In the genomic region with DNA sequence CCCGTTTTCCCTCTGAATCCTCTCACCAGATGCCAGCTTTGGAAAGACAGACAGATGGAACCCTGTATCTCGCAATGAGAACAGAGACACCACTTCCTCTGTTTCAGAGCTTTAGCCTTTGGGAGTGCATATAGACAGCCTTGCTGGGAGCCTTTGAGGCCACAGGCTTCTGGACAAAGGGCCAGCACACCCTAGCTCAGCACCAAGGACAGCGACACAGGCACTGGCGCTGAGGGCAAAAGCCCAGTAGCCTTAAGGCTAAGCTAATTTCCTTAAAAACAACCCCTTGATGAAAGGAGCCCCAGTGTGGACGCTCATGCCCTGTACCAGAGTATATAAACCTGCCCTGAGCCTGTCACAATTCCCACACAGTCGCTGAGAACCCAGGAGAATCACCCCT, we compare ENCODE assay signal across 8 mouse cellular contexts.
DNase-seq lines count a peak whose midpoint lies in the region; ATAC-seq lines count a peak whose summit lies in the region.

No protein-coding gene starts in this region.

- WGBS in midbrain, embryonic 15.5 days, result 28% methylated on average over 6 of the region's 6 CpGs

- H3K9me3 ChIP-seq in midbrain, embryonic 15.5 days, result no peaks in the 10 kb centered on the region

- H3K27ac ChIP-seq in midbrain, embryonic 15.5 days, result no peak overlapping the region

- H3K4me1 ChIP-seq in midbrain, embryonic 15.5 days, result no peaks in the 10 kb centered on the region

- no peak overlapping the region for H3K4me3 ChIP-seq in midbrain, embryonic 15.5 days

- no peak overlapping the region for H3K9ac ChIP-seq in midbrain, embryonic 15.5 days

- H3K36me3 ChIP-seq in midbrain, embryonic 15.5 days (replicated peaks), result no peaks in the 10 kb centered on the region

- ATAC-seq in midbrain, embryonic 15.5 days (replicated peaks), result no peak

- peak; percentile 37 to 62 for DNase-seq in heart, postnatal 14 days
- DNase-seq in heart, adult 9 months (ENCODE audit: low spot score in 2 of 2), result no peak
- peak; percentile 12 for DNase-seq in 3T3-L1 (ENCODE audit: low read depth, low spot score)
- peak; percentile 17 for DNase-seq in adrenal gland, adult 2 months
- peak; percentile 45 for DNase-seq in kidney, postnatal 14 days
- no peak for DNase-seq in spleen, postnatal 14 days (ENCODE audit: low spot score in 2 of 2)
- DNase-seq in left cerebral cortex, adult 8-10 months (ENCODE audit: low spot score in 2 of 2), result no peak

- no peaks in the 10 kb centered on the region for H3K27me3 ChIP-seq in midbrain, embryonic 15.5 days (replicated peaks)

- no peak overlapping the region for H3K4me2 ChIP-seq in midbrain, embryonic 15.5 days

- intact Hi-C loops in heart, postnatal 14 days (cut with DNase I), result no loop called here

Comparison
In these comparisons a context has a peak if more than half of its experiments do, and no peak if none do; other contexts are left out.
1. DNase-seq: peak in heart, postnatal 14 days (2 of 2), 3T3-L1 (single experiment), adrenal gland, adult 2 months (single experiment) and kidney, postnatal 14 days (single experiment); none in heart, adult 9 months (0 of 2), spleen, postnatal 14 days (0 of 2) and left cerebral cortex, adult 8-10 months (0 of 2).